Mouse (Mus musculus): ENCODE measurements around the gene H2-K1. TPM values are rescaled to one million over a fixed set of nuclear protein-coding genes. Genes with fewer than 3 reads are reported as not detected.
A peak's percentile ranks its signal among the peaks of the same experiment; 100 is the strongest.
"Not testable (repeated sequence)": the region's sequence is repeated elsewhere in the genome, so short reads cannot be mapped to it uniquely, and the experiment has no call there.

H2-K1 gene
- total and polyA plus RNA-seq, 2 experiments: 2,348 to 5,575 TPM

- Histone ChIP-seq H3K4me1 (ENCODE audit: control insufficient read depth, insufficient read depth, low read length) (no peaks in the 10 kb centered on the region; the same call in 1 of the 2 replicates), H3K4me3 (ENCODE audit: insufficient read depth, low read depth, low read length) (peak overlapping the region; percentile 82), H3K36me3 (ENCODE audit: control insufficient read depth, insufficient read depth, low read length) (peaks cover 19% of the 10 kb centered on the region), H3K9ac (ENCODE audit: low read depth, low read length) (peak overlapping the region; percentile 94), H3K27ac (replicated peaks; ENCODE audit: insufficient read depth, low read depth, low read length) (peak overlapping the region; percentile 88), H3K79me2 (ENCODE audit: control insufficient read depth, insufficient read depth, low read length) (peaks cover 3% of the 10 kb centered on the region; the same call in 1 of the 2 replicates), H3K27me3 (ENCODE audit: control insufficient read depth, insufficient read depth, low read length) (no peaks in the 10 kb centered on the region)
- DNase-seq (ENCODE audit: extremely low read depth, low read depth, low spot score): peak; percentile 76
- TF ChIP-seq CTCF (IDR thresholded peaks at IDR 0.05; ENCODE audit: low read depth, low read length): no peak
- no peak for TF ChIP-seq POLR2A (IDR thresholded peaks at IDR 0.05; ENCODE audit: extremely low read depth, insufficient read depth, low read length)
- WGBS: 1% methylated on average over 86 of the region's 87 CpGs
These were observed 602 bp downstream of the H2-K1 start for GRCm38 (mm10) chr17:33999341-34000149.

- WGBS: 58% methylated on average over 5 of the region's 5 CpGs
- DNase-seq (ENCODE audit: extremely low read depth, low read depth, low spot score); H3K4me1 ChIP-seq (ENCODE audit: control insufficient read depth, insufficient read depth, low read length); H3K27ac ChIP-seq (replicated peaks; ENCODE audit: insufficient read depth, low read depth, low read length); H3K79me2 ChIP-seq (ENCODE audit: control insufficient read depth, insufficient read depth, low read length); H3K27me3 ChIP-seq (ENCODE audit: control insufficient read depth, insufficient read depth, low read length); H3K9ac ChIP-seq (ENCODE audit: low read depth, low read length): not testable (repeated sequence)
- H3K36me3 ChIP-seq (ENCODE audit: control insufficient read depth, insufficient read depth, low read length): peaks cover 19% of the 10 kb centered on the region
- H3K4me3 ChIP-seq (ENCODE audit: insufficient read depth, low read depth, low read length): peak overlapping the region; percentile 82
These were observed 1.4 kb downstream of the H2-K1 start for GRCm38 (mm10) chr17:33998697-33999096.

- not testable (repeated sequence) for H3K4me1 ChIP-seq (ENCODE audit: control insufficient read depth, insufficient read depth, low read length); H3K27ac ChIP-seq (replicated peaks; ENCODE audit: insufficient read depth, low read depth, low read length); H3K9ac ChIP-seq (ENCODE audit: low read depth, low read length); H3K27me3 ChIP-seq (ENCODE audit: control insufficient read depth, insufficient read depth, low read length); H3K79me2 ChIP-seq (ENCODE audit: control insufficient read depth, insufficient read depth, low read length); DNase-seq (ENCODE audit: extremely low read depth, low read depth, low spot score); H3K4me3 ChIP-seq (ENCODE audit: insufficient read depth, low read depth, low read length)
- H3K36me3 ChIP-seq (ENCODE audit: control insufficient read depth, insufficient read depth, low read length): peaks cover 19% of the 10 kb centered on the region
- 92% methylated on average over 2 of the region's 2 CpGs for WGBS
These were observed 3.1 kb downstream of the H2-K1 start for GRCm38 (mm10) chr17:33997025-33997424.

GRCm38 (mm10) chr17:33995651-33996050 lies 4.5 kb downstream of the H2-K1 start:
- H3K79me2 ChIP-seq (ENCODE audit: control insufficient read depth, insufficient read depth, low read length): peaks cover 3% of the 10 kb centered on the region; the same call in 1 of the 2 replicates
- peaks cover 19% of the 10 kb centered on the region for H3K36me3 ChIP-seq (ENCODE audit: control insufficient read depth, insufficient read depth, low read length)
- no peak overlapping the region for H3K27ac ChIP-seq (replicated peaks; ENCODE audit: insufficient read depth, low read depth, low read length)
- no peaks in the 10 kb centered on the region for H3K27me3 ChIP-seq (ENCODE audit: control insufficient read depth, insufficient read depth, low read length)
- no peak overlapping the region for H3K9ac ChIP-seq (ENCODE audit: low read depth, low read length)
- no peak for DNase-seq (ENCODE audit: extremely low read depth, low read depth, low spot score)
- H3K4me3 ChIP-seq (ENCODE audit: insufficient read depth, low read depth, low read length): no peak overlapping the region
- 73% methylated on average over 3 of the region's 3 CpGs for WGBS
- TF ChIP-seq POLR2A (IDR thresholded peaks at IDR 0.05; ENCODE audit: extremely low read depth, insufficient read depth, low read length) (no peak), CTCF (IDR thresholded peaks at IDR 0.05; ENCODE audit: low read depth, low read length) (no peak)
- H3K4me1 ChIP-seq (ENCODE audit: control insufficient read depth, insufficient read depth, low read length): no peaks in the 10 kb centered on the region; the same call in 1 of the 2 replicates

- H3K9ac ChIP-seq (ENCODE audit: low read depth, low read length): no peak overlapping the region
- DNase-seq (ENCODE audit: extremely low read depth, low read depth, low spot score): no peak
- peaks cover 3% of the 10 kb centered on the region; the same call in 1 of the 2 replicates for H3K79me2 ChIP-seq (ENCODE audit: control insufficient read depth, insufficient read depth, low read length)
- no peak overlapping the region for H3K27ac ChIP-seq (replicated peaks; ENCODE audit: insufficient read depth, low read depth, low read length)
- no peak overlapping the region for H3K4me3 ChIP-seq (ENCODE audit: insufficient read depth, low read depth, low read length)
- H3K36me3 ChIP-seq (ENCODE audit: control insufficient read depth, insufficient read depth, low read length): peaks cover 19% of the 10 kb centered on the region
- WGBS: 92% methylated on average over 8 of the region's 8 CpGs
- TF ChIP-seq POLR2A (IDR thresholded peaks at IDR 0.05; ENCODE audit: extremely low read depth, insufficient read depth, low read length) (no peak), CTCF (IDR thresholded peaks at IDR 0.05; ENCODE audit: low read depth, low read length) (no peak)
- no peaks in the 10 kb centered on the region for H3K27me3 ChIP-seq (ENCODE audit: control insufficient read depth, insufficient read depth, low read length)
- no peaks in the 10 kb centered on the region for H3K4me1 ChIP-seq (ENCODE audit: control insufficient read depth, insufficient read depth, low read length)
These were observed 5.2 kb downstream of the H2-K1 start for GRCm38 (mm10) chr17:33994959-33995358.
